Mouse (Mus musculus) midbrain, embryonic 13.5 days (tissue): ENCODE results near the gene Gng3. TPM values are rescaled to one million over a fixed set of nuclear protein-coding genes. Genes with fewer than 3 reads are reported as not detected.
A peak's percentile ranks its signal among the peaks of the same experiment; 100 is the strongest.

Source experiments
- ATAC-seq: fragments of 200-750 bp; cut with Nextera tagmentation; 2 replicates; pipeline ENCODE4 v1.8.0; 2017; ENCODE audit warnings: mild to moderate bottlenecking, moderate TSS enrichment, moderate library complexity
- H3K27ac ChIP-seq: fragments of 300-500 bp; sonication (generic); 2 replicates; pipeline ENCODE4 v1.5.1; 2015; ENCODE audit warnings: inconsistent platforms, mild to moderate bottlenecking, moderate library complexity
- H3K27me3 ChIP-seq: fragments of 300-500 bp; sonication (generic); 2 replicates; pipeline ENCODE4 v1.6.1; 2015; ENCODE audit warnings: mild to moderate bottlenecking, inconsistent platforms
- H3K36me3 ChIP-seq: fragments of 300-500 bp; sonication (generic); 2 replicates; pipeline ENCODE4 v1.6.1; 2015; ENCODE audit warnings: mild to moderate bottlenecking, inconsistent platforms
- H3K4me1 ChIP-seq: fragments of 300-500 bp; sonication (generic); replicated peaks from 2 replicates; pipeline ENCODE4 v1.6.1; 2015; ENCODE audit warnings: inconsistent platforms
- H3K4me2 ChIP-seq: fragments of 300-500 bp; sonication (generic); replicated peaks from 2 replicates; pipeline ENCODE4 v1.6.1; 2015; ENCODE audit warnings: moderate library complexity, mild to moderate bottlenecking, inconsistent platforms
- H3K4me3 ChIP-seq: fragments of 300-500 bp; sonication (generic); replicated peaks from 2 replicates; pipeline ENCODE4 v1.5.1; 2015; ENCODE audit warnings: mild to moderate bottlenecking, inconsistent platforms
- H3K9ac ChIP-seq: fragments of 300-500 bp; sonication (generic); replicated peaks from 2 replicates; pipeline ENCODE4 v1.6.1; 2015; ENCODE audit warnings: mild to moderate bottlenecking, inconsistent platforms
- H3K9me3 ChIP-seq: fragments of 300-500 bp; sonication (generic); 2 replicates; pipeline ENCODE4 v1.6.1; 2016; ENCODE audit warnings: mild to moderate bottlenecking, inconsistent platforms
- WGBS: fragments of 180-500 bp; shearing (Covaris S2); methylation state at CpG from one replicate; pipeline ENCODE4 v1.1.7; 2015; 5-methylcytosine and 5-hydroxymethylcytosine counted together
- polyA plus RNA-seq: library from polyadenylated mRNA; unstranded; fragments of >200 nt; fragmentation: Nextera tagmentation; extraction: Ambion mirVana; gene quantifications from 2 replicates; pipeline ENCODE4 v1.2.1, GENCODE M21; 2015

The Gng3 gene
- polyA plus RNA-seq: 310 and 338 TPM in 2 replicates

- Histone ChIP-seq H3K4me2 (peak within 1 kb of the TSS; percentile 77), H3K27me3 (no peaks in the 10 kb centered on the region), H3K9ac (peak within 1 kb of the TSS; percentile 93), H3K9me3 (no peaks in the 10 kb centered on the region), H3K36me3 (peaks cover 32% of the 10 kb centered on the region), H3K27ac (peak within 1 kb of the TSS; percentile 98), H3K4me3 (peak within 1 kb of the TSS; percentile 79), H3K4me1 (peaks cover 41% of the 10 kb centered on the region)
- ATAC-seq: peak; percentile 94
- WGBS: 32% methylated on average over 11 of the region's 11 CpGs
These were observed at the start of gene Gng3 for GRCm38 (mm10) chr19:8839103-8839907. Gene Gng3 (minus strand): TSS chr19:8839194.

GRCm38 (mm10) chr19:8887585-8888463 is 48.8 kb upstream of the Gng3 start:
- Histone ChIP-seq H3K36me3 (peaks cover 9% of the 10 kb centered on the region; the same call in 1 of the 2 replicates), H3K4me2 (peak overlapping the region; percentile 82), H3K9ac (peak overlapping the region; percentile 73), H3K4me3 (peak overlapping the region; percentile 68), H3K27me3 (no peaks in the 10 kb centered on the region), H3K4me1 (peaks cover 21% of the 10 kb centered on the region), H3K27ac (peak overlapping the region; percentile 77), H3K9me3 (no peaks in the 10 kb centered on the region)
- 17% methylated on average over 19 of the region's 19 CpGs for WGBS
- no peak for ATAC-seq

GRCm38 (mm10) chr19:8886916-8887584 is 48.1 kb upstream of the Gng3 start:
- Histone ChIP-seq H3K4me2 (peak overlapping the region; percentile 82; the same call in 1 of the 2 replicates), H3K9ac (0 out of 2 replicates have a peak overlapping the region, but pooled peaks have one; percentile 73), H3K4me1 (peaks cover 17% of the 10 kb centered on the region), H3K27ac (no peak overlapping the region), H3K9me3 (no peaks in the 10 kb centered on the region), H3K4me3 (no peak overlapping the region), H3K36me3 (peaks cover 9% of the 10 kb centered on the region; the same call in 1 of the 2 replicates), H3K27me3 (no peaks in the 10 kb centered on the region)
- 39% methylated on average over 1 of the region's 1 CpGs for WGBS
- no peak for ATAC-seq

- Histone ChIP-seq H3K9ac (no peak within 1 kb of the TSS; the same call in 1 of the 2 replicates), H3K36me3 (no peaks in the 10 kb centered on the region), H3K9me3 (no peaks in the 10 kb centered on the region), H3K27ac (no peak within 1 kb of the TSS), H3K27me3 (no peaks in the 10 kb centered on the region), H3K4me3 (no peak within 1 kb of the TSS), H3K4me1 (peaks cover 24% of the 10 kb centered on the region), H3K4me2 (no peak within 1 kb of the TSS)
- 65% methylated on average over 3 of the region's 3 CpGs for WGBS
- no peak for ATAC-seq
These were observed 44.6 kb upstream of the Gng3 start, which contains the start of the genes Lbhd1 and Gm49403 for GRCm38 (mm10) chr19:8883616-8884015. Gene Lbhd1 (plus strand): TSS chr19:8883732. Gene Gm49403 (plus strand): TSS chr19:8883930.

GRCm38 (mm10) chr19:8881034-8881392 is 42.0 kb upstream of the Gng3 start:
- peak; percentile 16; the same call in 1 of the 2 replicates for ATAC-seq
- peak overlapping the region; percentile 87 for H3K9ac ChIP-seq
- no peaks in the 10 kb centered on the region for H3K9me3 ChIP-seq
- 16% methylated on average over 3 of the region's 3 CpGs for WGBS
- H3K4me3 ChIP-seq: peak overlapping the region; percentile 72
- peak overlapping the region; percentile 84 for H3K27ac ChIP-seq
- peak overlapping the region; percentile 86 for H3K4me2 ChIP-seq
- peaks cover 18% of the 10 kb centered on the region for H3K36me3 ChIP-seq
- H3K4me1 ChIP-seq: peaks cover 15% of the 10 kb centered on the region
- H3K27me3 ChIP-seq: no peaks in the 10 kb centered on the region

- Histone ChIP-seq H3K9me3 (no peaks in the 10 kb centered on the region), H3K36me3 (peaks cover 23% of the 10 kb centered on the region), H3K4me3 (peak within 1 kb of the TSS; percentile 72), H3K27me3 (no peaks in the 10 kb centered on the region), H3K4me2 (peak within 1 kb of the TSS; percentile 86), H3K9ac (peak within 1 kb of the TSS; percentile 87), H3K4me1 (peaks cover 15% of the 10 kb centered on the region), H3K27ac (peak within 1 kb of the TSS; percentile 84)
- under 1% methylated on average over 42 of the region's 42 CpGs for WGBS
- peak; percentile 98 for ATAC-seq
These were observed 41.5 kb upstream of the Gng3 start, which contains the start of gene Uqcc3 for GRCm38 (mm10) chr19:8880311-8881033. Gene Uqcc3 (minus strand): TSS chr19:8880923.

- peaks cover 23% of the 10 kb centered on the region for H3K4me1 ChIP-seq
- no peak overlapping the region for H3K9ac ChIP-seq
- 91% methylated on average over 7 of the region's 7 CpGs for WGBS
- H3K27me3 ChIP-seq: no peaks in the 10 kb centered on the region
- no peak overlapping the region for H3K4me3 ChIP-seq
- no peak for ATAC-seq
- peaks cover 49% of the 10 kb centered on the region for H3K36me3 ChIP-seq
- H3K27ac ChIP-seq: no peak overlapping the region
- H3K9me3 ChIP-seq: no peaks in the 10 kb centered on the region
- H3K4me2 ChIP-seq: no peak overlapping the region
These were observed 36.0 kb upstream of the Gng3 start for GRCm38 (mm10) chr19:8875031-8875430.

- 81% methylated on average over 10 of the region's 10 CpGs for WGBS
- no peak overlapping the region for H3K27ac ChIP-seq
- H3K4me1 ChIP-seq: peaks cover 13% of the 10 kb centered on the region
These were observed 33.4 kb upstream of the Gng3 start for GRCm38 (mm10) chr19:8872266-8872840.

GRCm38 (mm10) chr19:8871267-8872186 is 32.5 kb upstream of the Gng3 start, which contains the start of gene Ubxn1:
Gene Ubxn1 (plus strand): TSS chr19:8871496.
- Histone ChIP-seq H3K27me3 (no peaks in the 10 kb centered on the region), H3K4me3 (peak within 1 kb of the TSS; percentile 86), H3K9ac (peak within 1 kb of the TSS; percentile 93), H3K4me2 (peak within 1 kb of the TSS; percentile 86), H3K4me1 (peaks cover 13% of the 10 kb centered on the region), H3K36me3 (peaks cover 36% of the 10 kb centered on the region), H3K9me3 (no peaks in the 10 kb centered on the region), H3K27ac (peak within 1 kb of the TSS; percentile 76)
- ATAC-seq: peak; percentile 97
- WGBS: under 1% methylated on average over 59 of the region's 59 CpGs

More at GRCm38 (mm10) chr19:8872266-8872840, 33.4 kb upstream of the Gng3 start:
- Histone ChIP-seq H3K9me3 (no peaks in the 10 kb centered on the region), H3K9ac (peak overlapping the region; percentile 93), H3K36me3 (peaks cover 44% of the 10 kb centered on the region), H3K4me2 (peak overlapping the region; percentile 86), H3K4me3 (peak overlapping the region; percentile 86), H3K27me3 (no peaks in the 10 kb centered on the region)
- no peak for ATAC-seq

- peak overlapping the region; percentile 75 for H3K27ac ChIP-seq
These were observed 31.8 kb upstream of the Gng3 start for GRCm38 (mm10) chr19:8870838-8871237.

More at GRCm38 (mm10) chr19:8870838-8871237, 31.8 kb upstream of the Gng3 start:
- Histone ChIP-seq H3K4me3 (peak overlapping the region; percentile 86), H3K27me3 (no peaks in the 10 kb centered on the region), H3K4me1 (peaks cover 13% of the 10 kb centered on the region), H3K36me3 (peaks cover 29% of the 10 kb centered on the region), H3K9ac (peak overlapping the region; percentile 93), H3K4me2 (peak overlapping the region; percentile 86), H3K9me3 (no peaks in the 10 kb centered on the region)
- ATAC-seq: peak; percentile 61
- 65% methylated on average over 9 of the region's 9 CpGs for WGBS
